Mouse (Mus musculus) kidney, adult 18-20 months (tissue): ENCODE data around the gene Btg2.

Experiments used
- DNase-seq: peaks from one replicate; pipeline ENCODE4 v3.0.0; 2021

Btg2 gene

GRCm38 (mm10) chr1:134097080-134097855, 18.3 kb upstream of the Btg2 start:
- DNase-seq: no peak

DNA sequence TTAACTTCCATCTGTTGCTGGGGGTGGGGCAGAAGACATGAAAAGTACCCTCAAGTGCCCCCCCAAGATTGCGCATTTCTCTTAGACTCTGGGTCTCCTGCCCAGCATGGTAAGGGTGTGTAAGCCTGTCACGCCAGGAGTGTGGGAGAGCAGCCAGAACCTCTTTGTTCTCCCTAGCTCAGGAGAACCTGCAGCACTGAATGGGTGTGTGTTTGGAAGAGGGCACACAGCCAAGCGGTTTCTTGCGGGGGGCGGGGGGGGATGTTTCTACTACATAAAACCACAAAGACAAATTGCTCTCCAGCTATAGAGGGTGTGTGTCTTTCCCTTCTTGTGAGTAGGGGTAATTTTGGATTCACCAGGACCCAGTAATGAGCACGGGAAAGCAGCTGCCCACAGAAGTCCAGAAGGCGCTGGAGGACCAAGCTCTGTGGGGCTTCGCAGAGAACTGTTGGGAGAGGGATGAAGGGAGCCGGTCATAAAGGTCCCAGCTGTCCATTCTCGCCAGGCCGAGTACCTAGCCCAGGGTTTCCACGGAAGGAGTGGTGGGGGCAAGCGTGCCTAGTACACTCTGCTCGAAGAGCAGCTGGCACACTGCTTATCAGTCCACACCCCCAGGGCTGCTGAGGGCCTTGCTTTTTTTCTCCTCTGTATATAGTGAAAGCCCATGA, 17.5 kb upstream of the Btg2 start:
- DNase-seq: no peak

- no peak for DNase-seq
These were observed 16.8 kb upstream of the Btg2 start for GRCm38 (mm10) chr1:134095721-134096120.

GRCm38 (mm10) chr1:134095033-134095612, 16.2 kb upstream of the Btg2 start:
- no peak for DNase-seq

DNA sequence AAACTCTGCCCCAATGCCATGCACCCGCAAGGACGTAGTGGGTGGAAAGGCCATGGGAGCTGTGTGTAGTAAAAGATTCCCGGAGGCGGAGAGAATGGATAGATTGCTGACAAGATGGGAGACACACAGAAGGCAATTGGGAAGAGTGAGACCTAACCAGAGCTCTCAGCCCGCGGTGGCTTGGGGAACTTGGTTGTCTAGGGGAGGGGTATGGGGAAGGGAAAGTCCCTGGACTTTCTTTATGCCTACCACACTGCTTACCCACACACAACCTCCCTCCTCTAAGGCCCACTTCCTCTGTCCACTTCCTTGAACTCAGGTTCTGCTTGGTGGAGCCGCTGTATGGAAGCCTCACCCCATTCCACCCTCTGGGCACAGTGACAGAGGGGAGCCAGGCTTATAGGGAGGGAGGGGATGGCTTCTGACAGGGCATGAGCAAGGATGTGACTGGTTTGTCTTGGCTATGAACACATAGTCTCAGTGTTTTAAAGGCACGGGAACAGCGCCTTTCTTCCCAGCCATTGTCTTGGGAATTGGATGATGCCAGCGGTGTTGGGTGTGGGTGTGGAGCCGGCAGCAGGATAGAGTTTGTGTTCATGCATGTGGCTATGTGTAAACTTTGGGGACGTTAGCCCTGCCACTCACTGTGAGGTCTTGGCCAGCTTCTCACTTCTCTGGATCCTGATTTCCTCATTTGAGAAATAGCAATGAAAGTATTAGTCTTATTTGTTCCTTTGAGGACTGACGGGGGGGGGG, 15.0 kb upstream of the Btg2 start:
- no peak for DNase-seq

- peak; percentile 93 for DNase-seq
These were observed 14.2 kb upstream of the Btg2 start for GRCm38 (mm10) chr1:134092852-134093770.

DNA sequence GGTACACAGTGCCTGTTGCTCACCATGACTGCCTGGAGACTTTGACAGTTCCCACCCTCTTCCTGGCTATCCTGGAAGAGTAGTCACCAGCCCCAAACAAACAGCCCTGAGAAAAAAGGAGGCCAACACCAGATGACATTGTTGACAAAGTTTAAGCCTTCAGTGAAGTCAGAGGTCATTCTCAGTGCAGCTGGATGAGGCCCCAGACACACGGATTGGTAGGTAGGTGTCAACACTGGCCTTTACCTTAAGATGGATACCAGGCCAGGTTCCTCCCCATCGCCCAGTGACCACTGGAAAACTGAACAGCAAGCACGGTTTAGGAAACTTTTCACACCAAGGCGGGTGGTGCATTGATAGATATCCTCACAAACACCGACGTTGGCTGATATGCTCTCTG, 13.4 kb upstream of the Btg2 start:
- DNase-seq: no peak

- no peak for DNase-seq
These were observed 12.9 kb upstream of the Btg2 start for GRCm38 (mm10) chr1:134091851-134092250.

- no peak for DNase-seq
These were observed 10.2 kb upstream of the Btg2 start for GRCm38 (mm10) chr1:134089074-134089473.

DNA sequence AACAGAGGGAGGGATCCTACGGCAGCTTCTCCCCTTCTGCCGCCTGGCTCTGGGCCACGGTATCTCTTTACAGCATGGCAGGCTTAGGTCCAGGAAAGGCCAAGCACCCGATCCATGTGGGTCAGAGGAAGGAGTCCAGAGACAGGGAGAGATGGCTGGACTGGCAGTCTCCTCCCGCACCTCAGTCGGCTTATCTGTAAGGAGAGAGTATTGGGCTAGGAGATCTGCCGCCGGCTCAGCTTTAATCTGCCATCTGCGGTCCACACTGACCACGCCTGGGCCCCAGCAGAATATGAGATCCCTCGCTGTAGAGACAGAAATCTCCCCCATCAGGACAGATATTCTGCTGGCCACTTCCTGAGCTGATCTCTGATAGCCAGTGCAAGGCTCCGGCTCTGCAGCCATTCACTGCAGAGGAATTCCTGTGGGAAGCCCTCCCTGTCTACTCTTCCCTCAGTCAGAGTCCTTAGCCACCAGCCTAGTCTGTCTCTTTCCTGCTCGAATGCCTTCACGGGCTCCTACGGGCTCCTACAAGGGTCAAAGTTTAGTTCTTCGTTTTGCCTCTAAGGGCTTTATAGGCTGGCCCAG, 8.0 kb upstream of the Btg2 start:
- peak; percentile 53 for DNase-seq

- no peak for DNase-seq
These were observed 7.1 kb upstream of the Btg2 start for GRCm38 (mm10) chr1:134086017-134086416.

GRCm38 (mm10) chr1:134084128-134084527, 5.2 kb upstream of the Btg2 start:
- no peak for DNase-seq

DNA sequence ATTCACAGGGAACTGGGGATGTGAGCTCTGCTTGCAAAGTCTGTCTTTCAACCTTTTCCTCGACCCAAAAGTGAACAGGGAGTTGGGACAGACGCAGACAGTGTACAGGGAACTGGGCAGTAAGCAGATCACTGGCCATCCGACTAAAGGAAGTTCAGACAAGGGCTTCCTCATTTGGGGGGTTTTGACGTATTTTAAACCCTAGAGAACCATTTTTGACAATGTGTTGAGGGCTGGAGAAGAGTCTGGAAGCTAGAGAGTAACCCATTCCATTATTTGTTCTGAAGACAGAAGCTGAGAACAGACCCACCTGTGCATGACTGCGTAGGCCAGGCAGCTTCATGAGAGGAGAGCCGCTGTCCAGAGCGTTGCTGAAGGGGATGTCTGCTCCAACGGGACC, 4.8 kb upstream of the Btg2 start:
- DNase-seq: no peak

DNA sequence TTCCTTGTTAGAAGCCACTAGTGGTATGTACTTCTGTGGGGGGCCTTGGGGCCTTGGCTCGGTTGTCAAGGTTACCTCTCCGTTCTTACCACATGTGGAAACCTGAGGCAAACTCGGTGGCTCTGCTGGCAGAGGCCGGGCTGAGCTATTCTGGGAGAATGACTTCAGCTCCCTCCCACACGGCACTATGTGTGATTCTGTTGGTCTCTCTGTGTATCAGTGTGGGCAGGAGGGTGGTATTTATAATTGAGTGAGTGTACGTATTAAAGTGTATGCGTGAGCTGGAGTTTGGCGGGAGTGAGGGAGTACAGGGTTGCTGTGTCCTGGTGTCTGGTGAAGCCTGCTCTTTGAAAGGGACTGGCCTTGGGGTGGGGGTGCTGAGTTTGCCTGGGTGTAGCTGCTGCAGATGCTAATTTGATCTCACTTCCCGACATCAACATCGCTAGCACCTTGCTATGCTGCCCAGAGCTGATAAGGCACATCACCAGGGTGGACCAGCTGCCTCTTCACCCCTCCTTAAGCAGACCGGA, 4.1 kb upstream of the Btg2 start:
- peak; percentile 42 for DNase-seq

DNA sequence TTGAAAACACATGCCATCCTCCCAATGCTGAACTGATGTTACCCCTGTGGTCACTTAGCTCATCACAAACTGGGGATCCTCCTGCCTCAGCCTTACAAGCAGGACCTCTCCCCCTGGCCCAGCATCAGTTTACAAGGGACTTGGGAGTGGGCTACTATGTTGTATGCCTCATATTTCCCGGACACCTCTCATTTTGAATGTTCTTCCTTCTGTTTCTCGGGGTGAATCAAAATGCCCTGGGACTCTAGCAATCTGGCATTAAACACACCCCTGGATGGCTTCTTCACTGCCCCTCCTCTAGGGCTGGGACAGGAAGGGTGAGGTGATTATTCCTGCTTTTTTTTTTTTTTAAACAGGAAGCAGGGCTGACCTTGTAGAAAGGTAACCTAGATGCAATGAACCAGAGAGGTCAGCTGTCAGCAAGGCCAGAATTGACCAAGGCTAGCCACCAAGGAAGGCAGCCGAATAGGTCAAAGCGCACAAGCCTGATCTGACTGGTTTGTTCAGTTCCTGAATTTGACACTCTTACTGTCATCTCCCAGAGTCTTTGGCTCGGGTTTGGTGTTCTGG, 2.0 kb upstream of the Btg2 start:
- peak; percentile 36 for DNase-seq

GRCm38 (mm10) chr1:134080406-134080805, 1.5 kb upstream of the Btg2 start:
- DNase-seq: no peak

GRCm38 (mm10) chr1:134079477-134080163, 700 bp upstream of the Btg2 start:
- DNase-seq: peak; percentile 63

GRCm38 (mm10) chr1:134078061-134078795, 692 bp downstream of the Btg2 start:
- DNase-seq: peak; percentile 58

DNA sequence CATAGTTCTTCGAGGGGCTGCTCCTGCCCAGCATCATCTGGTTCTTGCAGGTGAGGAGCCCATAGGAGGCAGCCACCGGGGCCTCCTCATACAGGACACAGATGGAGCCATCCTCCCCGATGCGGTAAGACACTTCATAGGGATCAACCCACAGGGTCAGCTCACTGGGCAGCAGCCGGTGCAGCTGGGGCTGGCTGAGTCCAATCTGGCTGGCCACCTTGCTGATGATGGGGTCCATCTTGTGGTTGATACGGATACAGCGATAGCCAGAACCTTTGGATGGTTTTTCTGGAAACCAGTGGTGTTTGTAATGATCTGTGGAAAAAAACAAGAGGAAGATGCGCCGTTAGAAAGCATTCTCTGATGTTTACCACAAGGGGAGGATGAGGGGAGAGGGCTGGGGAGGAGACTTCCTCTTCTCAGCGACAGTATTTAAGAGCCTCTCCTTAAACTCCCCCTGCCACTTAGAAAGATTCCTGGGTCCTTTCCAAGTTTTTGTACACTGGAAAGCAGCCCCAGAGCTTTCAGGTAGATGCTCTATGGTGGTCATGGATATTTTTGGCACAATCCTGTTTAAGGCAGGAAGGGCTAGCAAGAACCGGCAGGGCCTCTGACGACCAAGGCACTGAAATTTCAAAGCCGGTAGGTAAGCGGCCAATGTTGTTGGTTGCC, 1.4 kb downstream of the Btg2 start:
- peak; percentile 45 for DNase-seq
